Mouse (Mus musculus) intestine, embryonic 16.5 days (tissue): Measurements from ENCODE around the gene Stard13. TPM values are rescaled to one million over a fixed set of nuclear protein-coding genes. Genes with fewer than 3 reads are reported as not detected.

Experiments
- ATAC-seq: fragments of 200-750 bp; cut with Nextera tagmentation; 2 replicates; pipeline ENCODE4 v1.8.0; 2017; ENCODE audit warnings: moderate TSS enrichment, moderate library complexity
- H3K27ac ChIP-seq: fragments of 300-500 bp; sonication (generic); 2 replicates; pipeline ENCODE4 v1.5.1; 2014; ENCODE audit warnings: mild to moderate bottlenecking, low read length
- H3K27me3 ChIP-seq: fragments of 300-500 bp; sonication (generic); replicated peaks from 2 replicates; pipeline ENCODE4 v1.6.1; 2014; ENCODE audit warnings: low read length, control low read depth, mixed read lengths; ENCODE audit not compliant: control insufficient read depth, insufficient read depth
- H3K36me3 ChIP-seq: fragments of 300-500 bp; sonication (generic); 2 replicates; pipeline ENCODE4 v1.6.1; 2014; ENCODE audit warnings: low read length, control low read depth; ENCODE audit not compliant: control insufficient read depth, insufficient read depth
- H3K4me1 ChIP-seq: fragments of 300-500 bp; sonication (generic); 2 replicates; pipeline ENCODE4 v1.6.1; 2014; ENCODE audit warnings: low read length, control low read depth, mixed read lengths; ENCODE audit not compliant: control insufficient read depth, insufficient read depth
- H3K4me2 ChIP-seq: fragments of 300-500 bp; sonication (generic); 2 replicates; pipeline ENCODE4 v1.6.1; 2014; ENCODE audit warnings: low read depth, low read length, control low read depth
- H3K4me3 ChIP-seq: fragments of 300-500 bp; sonication (generic); 2 replicates; pipeline ENCODE4 v1.5.1; 2014; ENCODE audit warnings: mild to moderate bottlenecking, low read length
- H3K9ac ChIP-seq: fragments of 300-500 bp; sonication (generic); 2 replicates; pipeline ENCODE4 v1.6.1; 2014; ENCODE audit warnings: low read depth, low read length
- H3K9me3 ChIP-seq: fragments of 300-500 bp; sonication (generic); 2 replicates; pipeline ENCODE4 v1.6.1; 2016; ENCODE audit warnings: low read length, control low read depth; ENCODE audit not compliant: control insufficient read depth
- WGBS: fragments of 180-500 bp; shearing (Covaris S2); extraction: QIAGEN DNeasy Blood & Tissue Kit; methylation state at CpG from one replicate; pipeline ENCODE4 v1.1.7; 2014; 5-methylcytosine and 5-hydroxymethylcytosine counted together
- polyA plus RNA-seq: library from polyadenylated mRNA; unstranded; fragments of >200 nt; fragmentation: Nextera tagmentation; extraction: Ambion mirVana; gene quantifications from 2 replicates; pipeline ENCODE4 v1.2.1, GENCODE M21; 2015

Gene Stard13
- polyA plus RNA-seq, 1 experiment from 2014 or later, result 10.7 TPM

GRCm38 (mm10) chr5:151056920-151057294, 176.7 kb downstream of the Stard13 start:
- Histone ChIP-seq H3K27ac (peak overlapping the region; percentile 34), H3K9me3 (peaks cover 1% of the 10 kb centered on the region; the same call in 1 of the 2 replicates), H3K4me3 (no peak overlapping the region), H3K9ac (no peak overlapping the region), H3K36me3 (peaks cover 14% of the 10 kb centered on the region), H3K4me1 (peaks cover 20% of the 10 kb centered on the region), H3K27me3 (no peaks in the 10 kb centered on the region), H3K4me2 (no peak overlapping the region)
- ATAC-seq, result peak; percentile 57
- 47% methylated on average over 6 of the region's 6 CpGs for WGBS

GRCm38 (mm10) chr5:151056255-151056919, 177.2 kb downstream of the Stard13 start:
- peak; percentile 52 for ATAC-seq
- H3K27me3 ChIP-seq, result no peaks in the 10 kb centered on the region

GRCm38 (mm10) chr5:151055426-151056090, 178.1 kb downstream of the Stard13 start:
- no peak for ATAC-seq
- Histone ChIP-seq H3K27ac (no peak overlapping the region), H3K9me3 (no peaks in the 10 kb centered on the region), H3K27me3 (no peaks in the 10 kb centered on the region), H3K36me3 (peaks cover 19% of the 10 kb centered on the region), H3K4me1 (peaks cover 17% of the 10 kb centered on the region), H3K9ac (no peak overlapping the region), H3K4me3 (no peak overlapping the region), H3K4me2 (no peak overlapping the region)
- 90% methylated on average over 11 of the region's 11 CpGs for WGBS

More at GRCm38 (mm10) chr5:151056255-151056919, 177.2 kb downstream of the Stard13 start:
- H3K4me2 ChIP-seq, result no peak overlapping the region
- H3K4me3 ChIP-seq, result no peak overlapping the region
- 40% methylated on average over 12 of the region's 12 CpGs for WGBS
- H3K27ac ChIP-seq, result peak overlapping the region; percentile 34
- no peak overlapping the region for H3K9ac ChIP-seq
- H3K4me1 ChIP-seq, result peaks cover 20% of the 10 kb centered on the region
- H3K36me3 ChIP-seq, result peaks cover 14% of the 10 kb centered on the region
- no peaks in the 10 kb centered on the region for H3K9me3 ChIP-seq

- WGBS, result 54% methylated on average over 4 of the region's 4 CpGs
- H3K27ac ChIP-seq, result peak overlapping the region; percentile 38; the same call in 1 of the 2 replicates
- no peak overlapping the region for H3K9ac ChIP-seq
- no peak for ATAC-seq
- H3K4me1 ChIP-seq, result peaks cover 12% of the 10 kb centered on the region
- H3K27me3 ChIP-seq, result no peaks in the 10 kb centered on the region
- H3K4me3 ChIP-seq, result no peak overlapping the region
- H3K4me2 ChIP-seq, result no peak overlapping the region
- H3K36me3 ChIP-seq, result peaks cover 19% of the 10 kb centered on the region
- no peaks in the 10 kb centered on the region for H3K9me3 ChIP-seq
Measured at GRCm38 (mm10) chr5:151054743-151055114, 178.9 kb downstream of the Stard13 start.

- H3K4me2 ChIP-seq, result no peak overlapping the region
- 24% methylated on average over 7 of the region's 7 CpGs for WGBS
- no peak overlapping the region for H3K9ac ChIP-seq
- H3K27ac ChIP-seq, result peak overlapping the region; percentile 38; the same call in 1 of the 2 replicates
- H3K9me3 ChIP-seq, result no peaks in the 10 kb centered on the region
- H3K36me3 ChIP-seq, result peaks cover 18% of the 10 kb centered on the region
- H3K27me3 ChIP-seq, result no peaks in the 10 kb centered on the region
- peak; percentile 52; the same call in 1 of the 2 replicates for ATAC-seq
- no peak overlapping the region for H3K4me3 ChIP-seq
- H3K4me1 ChIP-seq, result peaks cover 12% of the 10 kb centered on the region
Measured at GRCm38 (mm10) chr5:151054100-151054742, 179.4 kb downstream of the Stard13 start.

- peaks cover 16% of the 10 kb centered on the region for H3K36me3 ChIP-seq
- H3K4me2 ChIP-seq, result no peak overlapping the region
- H3K27ac ChIP-seq, result no peak overlapping the region
- H3K27me3 ChIP-seq, result no peaks in the 10 kb centered on the region
- WGBS, result 90% methylated on average over 5 of the region's 5 CpGs
- peaks cover 12% of the 10 kb centered on the region for H3K4me1 ChIP-seq
- no peaks in the 10 kb centered on the region for H3K9me3 ChIP-seq
- no peak overlapping the region for H3K4me3 ChIP-seq
- no peak overlapping the region for H3K9ac ChIP-seq
- ATAC-seq, result no peak
Measured at GRCm38 (mm10) chr5:151053190-151053589, 180.4 kb downstream of the Stard13 start.

GRCm38 (mm10) chr5:151052331-151052730, 181.3 kb downstream of the Stard13 start:
- 98% methylated on average over 8 of the region's 8 CpGs for WGBS
- H3K36me3 ChIP-seq, result peaks cover 20% of the 10 kb centered on the region
- no peak for ATAC-seq

GRCm38 (mm10) chr5:151047488-151047887, 186.1 kb downstream of the Stard13 start:
- Histone ChIP-seq H3K27me3 (no peaks in the 10 kb centered on the region), H3K4me2 (no peak overlapping the region), H3K27ac (peak overlapping the region; percentile 49), H3K4me1 (no peaks in the 10 kb centered on the region; the same call in 1 of the 2 replicates), H3K36me3 (peaks cover 17% of the 10 kb centered on the region), H3K9me3 (no peaks in the 10 kb centered on the region), H3K9ac (no peak overlapping the region), H3K4me3 (no peak overlapping the region)
- 0 out of 2 replicates have a peak, but pooled peaks have one; percentile 22 for ATAC-seq
- 67% methylated on average over 12 of the region's 12 CpGs for WGBS

More at GRCm38 (mm10) chr5:151052331-151052730, 181.3 kb downstream of the Stard13 start:
- H3K4me1 ChIP-seq, result peaks cover 12% of the 10 kb centered on the region
- H3K9me3 ChIP-seq, result no peaks in the 10 kb centered on the region
- no peaks in the 10 kb centered on the region for H3K27me3 ChIP-seq
- no peak overlapping the region for H3K9ac ChIP-seq
- H3K27ac ChIP-seq, result no peak overlapping the region
- H3K4me3 ChIP-seq, result no peak overlapping the region
- H3K4me2 ChIP-seq, result no peak overlapping the region

GRCm38 (mm10) chr5:151046917-151047316, 186.7 kb downstream of the Stard13 start:
- ATAC-seq, result no peak
- H3K9me3 ChIP-seq, result no peaks in the 10 kb centered on the region
- no peak overlapping the region for H3K27ac ChIP-seq

More at GRCm38 (mm10) chr5:151046917-151047316, 186.7 kb downstream of the Stard13 start:
- no peak overlapping the region for H3K4me2 ChIP-seq
- no peaks in the 10 kb centered on the region; the same call in 1 of the 2 replicates for H3K4me1 ChIP-seq
- no peak overlapping the region for H3K9ac ChIP-seq
- WGBS, result 63% methylated on average over 7 of the region's 7 CpGs
- peaks cover 11% of the 10 kb centered on the region for H3K36me3 ChIP-seq
- no peaks in the 10 kb centered on the region for H3K27me3 ChIP-seq
- H3K4me3 ChIP-seq, result no peak overlapping the region
